Mouse (Mus musculus) ovary, postnatal 10 days (tissue): ENCODE measurements at regions not wholly inside any gene's neighbourhood (a gene's known extent, or its start where the extent isn't known, plus 50 kb on each side); places are given as distances from the start of the nearest gene placed in this dataset.

ENCODE experiments used
- DNase-seq: peaks from one replicate; pipeline ENCODE4 v3.0.0; 2022; ENCODE audit warnings: low spot score

- DNase-seq = no peak
These were observed 121.8 kb upstream of the Zeb2 start for GRCm38 (mm10) chr2:45239001-45239400.

GRCm38 (mm10) chr2:45236168-45236700, 119.0 kb upstream of the Zeb2 start:
- DNase-seq = no peak

GRCm38 (mm10) chr2:45234148-45234547, 117.0 kb upstream of the Zeb2 start:
- no peak for DNase-seq

GRCm38 (mm10) chr2:45230351-45231209, 113.4 kb upstream of the Zeb2 start:
- no peak for DNase-seq

GRCm38 (mm10) chr2:45229501-45229900, 112.3 kb upstream of the Zeb2 start:
- DNase-seq = no peak

GRCm38 (mm10) chr2:45227276-45227944, 110.2 kb upstream of the Zeb2 start:
- no peak for DNase-seq

GRCm38 (mm10) chr2:45226045-45226370, 108.8 kb upstream of the Zeb2 start:
- no peak for DNase-seq

- no peak for DNase-seq
These were observed 108.3 kb upstream of the Zeb2 start for GRCm38 (mm10) chr2:45225364-45226044.

GRCm38 (mm10) chr2:45222213-45222612, 105.0 kb upstream of the Zeb2 start:
- no peak for DNase-seq

GRCm38 (mm10) chr2:45219851-45220250, 102.7 kb upstream of the Zeb2 start:
- DNase-seq = no peak

- DNase-seq = no peak
These were observed 95.6 kb upstream of the Zeb2 start for GRCm38 (mm10) chr2:45212833-45213232.

- no peak for DNase-seq
These were observed 91.3 kb upstream of the Zeb2 start for GRCm38 (mm10) chr2:45208526-45208925.

GRCm38 (mm10) chr2:45205756-45206155, 88.6 kb upstream of the Zeb2 start:
- DNase-seq = no peak

GRCm38 (mm10) chr2:45205211-45205610, 88.0 kb upstream of the Zeb2 start:
- no peak for DNase-seq

- no peak for DNase-seq
These were observed 80.9 kb upstream of the Zeb2 start for GRCm38 (mm10) chr2:45197955-45198631.

GRCm38 (mm10) chr2:45197342-45197741, 80.1 kb upstream of the Zeb2 start:
- no peak for DNase-seq

- DNase-seq = no peak
These were observed 79.3 kb upstream of the Zeb2 start for GRCm38 (mm10) chr2:45196511-45196910.

GRCm38 (mm10) chr2:45194335-45194734, 77.1 kb upstream of the Zeb2 start:
- DNase-seq = no peak

- DNase-seq = no peak
These were observed 68.4 kb upstream of the Zeb2 start for GRCm38 (mm10) chr2:45185621-45185999.

GRCm38 (mm10) chr2:45184704-45185620, 67.8 kb upstream of the Zeb2 start:
- no peak for DNase-seq

- DNase-seq = no peak
These were observed 67.0 kb upstream of the Zeb2 start for GRCm38 (mm10) chr2:45184149-45184548.
